Mouse (Mus musculus) neural tube, embryonic 10.5 days (tissue): Measurements from ENCODE around the gene Tbl3.
"Not testable (repeated sequence)": the region's sequence is repeated elsewhere in the genome, so short reads cannot be mapped to it uniquely, and the experiment has no call there.

ENCODE experiments used
- DNase-seq: peaks from one replicate; pipeline ENCODE4 v3.0.0-alpha.2; 2017; ENCODE audit warnings: low spot score; ENCODE audit errors: extremely low spot score

Gene Tbl3

DNA sequence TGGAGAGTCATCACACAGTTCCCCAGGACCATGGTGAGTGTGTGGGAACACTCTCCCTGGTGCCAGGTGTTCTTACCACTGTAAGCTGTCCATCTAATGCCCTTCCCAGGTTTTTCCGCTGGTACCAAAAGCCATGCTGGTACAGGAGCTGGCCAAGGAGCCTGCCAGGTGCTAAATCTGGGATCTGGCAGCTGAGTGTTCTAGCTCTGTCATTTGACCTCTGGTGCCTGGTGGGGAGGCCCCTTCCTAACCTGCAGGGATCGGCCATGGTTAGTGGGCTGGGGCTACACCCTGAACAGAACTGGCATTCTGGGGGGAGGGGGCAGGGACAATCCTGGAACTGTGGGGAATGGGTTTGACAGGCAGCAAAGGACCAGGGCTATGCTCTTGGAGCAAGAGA, 20.2 kb upstream of the Tbl3 start, which contains the start of gene Rpl3l:
Rpl3l (plus strand) TSS at position 203 of the 400 bp plus-strand sequence.
- DNase-seq, result no peak

DNA sequence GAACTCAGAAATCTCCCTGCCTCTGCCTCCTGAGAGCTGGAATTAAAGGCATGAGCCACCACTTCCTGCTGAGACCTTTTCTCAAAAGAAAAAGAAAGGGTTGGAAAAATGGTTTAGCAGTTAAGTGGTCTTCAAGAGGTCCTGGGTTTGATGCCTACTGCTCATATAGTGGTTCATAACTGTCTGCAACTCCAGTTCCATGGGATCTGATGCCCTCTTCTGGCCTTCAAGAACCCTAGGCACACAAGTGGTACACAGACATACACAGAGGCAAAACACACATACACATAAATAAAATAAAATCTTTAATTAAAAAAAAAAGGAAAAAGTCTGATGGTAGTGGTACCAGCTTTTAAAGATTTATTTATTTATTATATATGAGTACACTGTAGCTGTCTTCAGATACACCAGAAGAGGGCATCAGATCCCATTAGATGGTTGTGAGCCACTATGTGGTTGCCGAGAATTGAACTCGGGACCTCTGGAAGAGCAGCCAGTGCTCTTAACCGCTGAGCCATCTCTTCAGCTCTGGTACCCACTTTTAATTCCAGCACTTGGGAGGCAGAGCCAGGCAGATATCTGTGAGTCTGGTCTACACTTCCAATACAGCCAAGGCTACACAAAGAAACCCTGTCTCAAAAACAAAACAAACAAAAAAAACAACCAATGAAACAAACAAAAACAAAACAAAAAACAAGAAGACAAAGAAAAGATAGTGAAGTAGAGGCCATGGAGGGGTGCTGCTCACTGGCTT, 18.4 kb upstream of the Tbl3 start:
- no peak for DNase-seq

DNA sequence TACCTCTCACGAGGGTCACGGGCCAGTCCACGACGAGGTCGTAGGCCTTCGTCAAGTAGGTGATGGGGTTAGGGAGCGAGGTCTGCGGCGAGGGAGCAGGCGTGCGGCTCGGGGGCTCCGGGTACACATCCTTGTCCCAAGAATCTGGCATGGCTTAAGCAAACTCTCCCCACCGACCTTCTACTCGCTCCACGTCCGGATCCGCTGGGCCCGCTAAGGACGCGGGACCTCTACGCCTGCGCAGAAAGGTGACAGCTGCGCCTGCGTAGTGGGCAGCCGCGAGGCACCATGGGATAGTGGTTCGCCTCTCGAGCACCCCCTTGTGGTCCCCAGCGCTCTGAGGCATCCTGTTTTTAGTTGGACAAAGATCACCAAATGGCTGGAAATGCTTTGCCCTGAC, 16.7 kb upstream of the Tbl3 start, which contains the start of gene Ndufb10:
Ndufb10 (minus strand) TSS at position 295 of the 400 bp plus-strand sequence.
- DNase-seq, result peak; percentile 98

DNA sequence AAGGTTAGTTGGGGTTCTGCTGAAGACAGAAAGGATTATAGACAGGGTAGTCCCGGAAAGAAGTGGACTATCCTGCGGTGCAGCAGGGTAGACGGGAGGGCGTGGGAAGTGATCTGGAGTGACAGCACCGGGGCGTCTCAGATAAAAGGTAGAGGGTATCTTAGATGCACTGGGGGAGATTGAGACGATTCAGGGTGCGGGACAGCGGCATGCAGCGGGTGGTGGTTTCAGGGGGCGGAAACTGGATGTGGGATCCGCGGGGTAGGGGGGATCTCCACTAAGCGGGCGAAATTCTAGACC, 16.4 kb upstream of the Tbl3 start:
- DNase-seq, result no peak

DNA sequence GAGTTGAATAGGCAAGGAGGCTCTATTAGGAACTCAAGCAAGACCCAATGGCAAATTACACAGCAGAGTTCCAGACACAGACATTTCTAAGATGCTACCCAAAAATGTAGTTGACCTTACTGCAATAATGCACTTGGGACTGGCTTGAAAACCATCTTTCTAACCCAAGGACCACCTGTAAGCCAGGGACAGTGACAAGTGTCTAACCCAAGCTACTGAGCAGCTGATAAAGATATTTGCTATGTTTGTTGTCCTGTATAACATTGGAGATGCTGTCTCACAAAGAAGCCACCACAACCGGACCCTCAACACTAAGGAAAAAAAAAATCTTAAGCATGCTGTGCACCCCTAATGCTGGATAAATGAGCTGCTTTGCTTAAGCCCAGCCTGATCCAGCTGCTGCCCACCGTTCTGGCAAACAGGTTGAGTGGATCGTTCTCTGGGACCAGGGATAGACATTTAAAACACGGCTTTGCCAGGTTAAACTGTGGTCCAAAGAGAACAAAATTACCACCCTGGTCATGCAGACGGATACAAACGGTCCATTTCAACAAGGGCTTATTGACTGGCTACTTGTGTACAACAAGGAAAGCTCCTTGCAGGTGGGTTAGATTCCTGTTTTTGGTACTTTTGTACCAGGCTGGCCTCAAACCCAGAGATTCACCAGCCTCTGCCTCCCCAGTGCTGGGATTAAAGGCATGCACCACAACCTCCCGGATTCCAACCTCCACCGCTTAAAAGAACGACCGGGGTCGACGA, 15.8 kb upstream of the Tbl3 start:
- no peak for DNase-seq

DNA sequence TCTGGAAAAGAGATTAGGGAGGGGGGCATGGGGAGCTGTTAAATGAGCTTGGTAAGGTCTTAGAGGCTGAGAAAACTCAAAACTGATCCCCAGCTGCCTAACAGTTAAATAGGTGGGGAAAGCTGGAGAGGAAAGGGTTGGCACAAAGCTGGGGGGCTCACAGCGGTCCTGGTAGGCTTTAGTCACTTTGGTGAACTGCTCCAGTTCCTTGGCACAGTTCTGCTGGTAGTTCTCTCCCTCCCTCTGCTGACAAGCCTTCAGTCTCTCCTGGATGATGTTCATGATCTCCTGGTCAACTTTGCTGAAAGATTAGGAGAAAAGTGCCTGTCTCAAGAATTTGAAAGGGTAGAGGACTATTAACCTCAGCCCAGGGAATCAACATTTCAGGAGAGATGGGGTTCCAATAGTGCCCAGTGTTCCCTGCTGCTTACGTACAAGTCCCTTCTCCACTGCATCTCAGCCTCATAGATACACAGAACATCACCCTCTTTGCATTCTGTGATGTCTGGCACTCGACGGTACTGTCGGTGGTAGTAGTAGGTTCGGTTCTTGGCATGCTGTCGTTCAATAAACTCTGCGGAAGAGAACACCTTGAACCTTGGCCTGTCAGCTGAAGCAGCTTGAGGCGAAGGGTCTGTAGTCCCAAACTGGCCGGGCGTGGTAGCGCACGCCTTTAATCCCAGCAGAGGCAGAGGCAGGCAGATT, 14.9 kb upstream of the Tbl3 start:
- peak; percentile 43 for DNase-seq

DNA sequence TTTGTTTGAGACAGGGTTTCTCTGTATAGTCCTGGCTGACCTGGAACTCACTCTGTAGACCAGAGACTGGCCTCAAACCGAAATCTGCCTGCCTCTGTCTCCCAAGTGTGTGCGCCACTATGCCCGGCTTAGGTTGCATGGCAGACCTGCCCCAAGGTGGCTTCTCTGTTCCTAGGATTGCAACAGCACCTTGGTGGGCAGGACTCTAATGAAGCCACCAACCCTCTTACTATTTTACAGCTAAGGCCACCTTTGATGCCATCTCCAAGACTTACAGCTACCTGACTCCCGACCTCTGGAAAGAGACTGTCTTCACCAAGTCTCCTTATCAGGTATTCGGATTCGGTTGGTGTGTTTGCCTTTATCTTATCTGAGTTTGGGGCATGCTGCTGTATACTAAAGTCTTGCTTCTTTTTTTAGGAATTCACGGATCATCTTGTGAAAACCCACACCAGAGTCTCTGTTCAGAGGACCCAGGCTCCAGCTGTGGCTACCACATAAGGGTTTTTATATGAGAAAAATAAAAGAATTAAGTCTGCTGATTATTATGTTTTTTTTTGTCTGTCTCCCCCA, 14.0 kb upstream of the Tbl3 start:
- not testable (repeated sequence) for DNase-seq

DNA sequence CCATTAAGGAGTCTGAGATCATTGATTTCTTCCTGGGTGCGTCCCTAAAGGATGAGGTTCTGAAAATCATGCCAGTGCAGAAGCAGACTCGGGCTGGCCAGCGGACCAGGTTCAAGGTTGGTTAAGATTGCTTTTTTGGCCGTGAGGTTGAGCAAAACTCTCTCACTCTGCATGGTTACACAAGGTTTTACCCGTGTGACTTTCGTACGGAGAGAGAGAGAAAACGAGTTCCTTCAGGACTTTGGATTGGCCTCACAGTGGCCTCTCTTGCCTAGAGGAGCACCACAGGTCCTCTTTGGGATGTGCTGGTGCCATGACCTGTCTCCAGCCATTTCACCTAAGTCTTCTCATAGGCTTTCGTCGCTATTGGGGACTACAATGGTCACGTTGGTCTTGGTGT, 13.2 kb upstream of the Tbl3 start:
- DNase-seq, result not testable (repeated sequence)

DNA sequence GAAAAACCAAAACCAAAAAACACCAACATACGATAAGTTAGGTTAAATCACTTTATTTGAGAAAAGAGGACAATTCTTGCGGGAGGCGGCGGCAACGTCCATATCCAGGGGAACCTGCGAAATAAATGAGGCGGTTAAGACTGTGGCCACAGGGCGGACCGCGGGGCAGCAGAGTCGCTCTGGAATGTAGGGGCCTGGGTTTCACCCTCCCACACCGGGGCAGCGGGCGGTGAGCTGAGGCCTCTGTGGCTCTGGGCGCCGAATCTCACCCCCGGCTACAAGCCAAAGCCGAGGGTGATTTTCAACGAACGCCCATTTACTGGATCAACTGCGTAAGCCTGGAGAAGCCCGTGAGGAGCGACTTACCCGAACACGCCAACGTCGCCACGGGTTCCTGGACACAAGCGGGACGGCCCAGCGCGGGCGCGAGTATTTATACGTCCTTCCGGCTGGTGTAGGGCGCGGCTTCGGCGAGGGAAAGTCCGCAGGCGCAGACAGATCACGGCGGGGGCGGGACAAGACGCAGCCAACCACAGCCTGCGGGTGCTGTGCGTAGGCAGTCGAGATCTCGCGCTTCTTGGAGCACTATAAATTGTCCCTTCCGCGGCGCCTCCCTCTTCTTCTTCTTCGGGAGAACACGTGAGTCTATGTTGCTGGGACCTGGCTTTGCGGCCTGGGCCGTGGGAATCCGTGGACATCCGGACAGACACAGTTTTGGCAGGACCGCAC, 12.2 kb upstream of the Tbl3 start:
- peak; percentile 98 for DNase-seq

DNA sequence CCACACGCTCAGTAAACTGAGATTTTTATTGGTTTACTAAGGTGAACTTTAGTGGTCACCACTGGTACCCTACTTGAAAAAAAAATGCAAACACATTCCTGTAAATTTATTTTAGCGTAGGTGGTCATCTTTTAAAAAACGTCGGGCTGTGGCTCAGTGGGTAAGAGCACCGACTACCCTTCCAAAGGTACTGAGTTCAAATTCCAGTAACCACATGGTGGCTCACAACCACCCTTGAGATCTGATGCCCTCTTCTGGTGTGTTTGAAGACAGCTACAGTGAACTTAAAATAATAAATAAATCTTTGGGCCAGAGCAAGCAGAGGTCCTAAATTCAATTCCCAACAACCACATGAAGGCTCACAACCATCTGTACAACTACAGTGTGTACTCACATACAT, 11.5 kb upstream of the Tbl3 start:
- not testable (repeated sequence) for DNase-seq

DNA sequence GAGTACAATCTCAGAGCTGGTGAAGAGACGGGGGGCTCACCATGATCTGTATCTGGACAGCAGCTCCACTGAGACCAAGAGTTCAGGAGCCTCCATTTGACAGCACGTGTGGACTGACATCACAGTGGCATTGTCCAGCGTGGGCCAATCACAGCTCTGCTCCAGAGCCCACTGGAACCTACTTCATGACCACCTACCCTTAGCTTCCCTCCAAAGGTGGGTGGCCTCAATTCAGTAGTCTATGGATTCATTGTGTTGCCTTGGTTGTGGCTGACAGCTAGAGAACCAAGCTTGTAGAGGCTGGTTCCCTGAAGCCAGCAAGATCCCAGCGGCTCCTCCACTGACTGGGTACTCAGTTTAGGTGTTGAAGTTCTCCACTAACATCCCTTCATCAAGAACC, 10.5 kb upstream of the Tbl3 start, which contains the start of the genes Rnf151 and Rps2:
Rnf151 (minus strand) TSS at position 121 of the 400 bp plus-strand sequence.
Rps2 (plus strand) TSS at position 174 of the 400 bp plus-strand sequence.
- DNase-seq, result no peak

DNA sequence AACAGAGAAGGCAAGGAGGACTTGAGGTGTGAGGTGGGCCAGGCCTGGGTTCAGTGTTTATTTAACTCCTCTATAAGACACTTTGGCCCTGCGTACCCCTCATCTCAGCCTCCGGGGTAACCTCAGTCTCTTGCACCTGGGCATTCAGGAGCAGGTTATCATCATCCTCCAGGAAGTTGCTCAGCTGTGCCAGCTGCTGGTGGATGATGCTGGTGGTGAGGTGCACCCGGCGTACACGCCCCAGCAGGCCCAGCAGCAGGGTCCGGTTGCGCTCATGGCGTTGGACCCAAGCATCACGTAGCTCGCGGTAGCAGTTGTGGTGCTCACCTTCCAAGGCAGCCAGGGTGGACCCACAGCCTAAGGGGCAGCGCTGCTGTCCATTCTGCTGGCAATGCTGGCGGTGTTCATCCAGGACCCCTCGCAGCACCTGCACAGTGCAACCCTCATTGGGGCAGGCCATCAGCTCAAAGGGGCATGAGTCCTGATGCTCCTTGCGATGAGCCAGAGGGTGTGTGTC, 8.8 kb upstream of the Tbl3 start:
- no peak for DNase-seq

DNA sequence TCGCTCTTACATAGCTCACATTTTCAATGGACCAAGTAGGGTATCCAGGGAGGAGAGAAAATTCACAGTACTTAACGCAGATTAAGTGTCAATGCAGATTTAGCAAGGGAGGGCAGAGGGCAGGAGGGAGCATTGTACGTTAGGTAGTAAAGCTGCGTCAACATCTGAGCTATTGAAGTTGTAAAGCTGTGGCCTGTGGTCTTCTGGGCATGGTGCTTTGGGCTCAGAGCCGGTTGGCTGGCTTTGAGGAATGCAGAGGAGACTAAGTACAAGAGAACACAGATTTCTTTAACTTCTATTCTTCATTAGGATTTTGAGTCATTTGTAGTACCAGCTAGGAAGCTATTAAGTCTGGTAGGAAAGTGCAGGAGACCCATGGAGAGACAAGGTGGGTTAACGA, 8.1 kb upstream of the Tbl3 start:
- DNase-seq, result no peak

DNA sequence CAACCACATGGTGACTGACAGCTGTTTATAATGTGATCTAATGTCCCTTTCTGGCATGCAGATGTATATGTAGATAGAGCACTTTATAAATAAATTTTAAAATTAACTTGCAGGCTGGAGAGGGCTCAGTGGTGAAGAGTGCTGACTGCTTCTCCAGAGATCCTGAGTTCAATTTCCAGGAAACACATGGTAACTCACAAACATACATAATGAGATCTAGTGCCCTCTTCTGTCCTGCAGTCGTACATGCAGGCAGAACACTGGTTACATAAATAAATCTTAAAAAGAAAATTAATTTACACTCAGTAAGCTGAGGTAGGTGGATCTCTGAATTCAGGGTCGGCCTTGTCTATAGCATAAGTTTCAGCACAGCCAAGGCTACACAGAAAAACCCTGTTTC, 1.2 kb upstream of the Tbl3 start:
- DNase-seq, result no peak

DNA sequence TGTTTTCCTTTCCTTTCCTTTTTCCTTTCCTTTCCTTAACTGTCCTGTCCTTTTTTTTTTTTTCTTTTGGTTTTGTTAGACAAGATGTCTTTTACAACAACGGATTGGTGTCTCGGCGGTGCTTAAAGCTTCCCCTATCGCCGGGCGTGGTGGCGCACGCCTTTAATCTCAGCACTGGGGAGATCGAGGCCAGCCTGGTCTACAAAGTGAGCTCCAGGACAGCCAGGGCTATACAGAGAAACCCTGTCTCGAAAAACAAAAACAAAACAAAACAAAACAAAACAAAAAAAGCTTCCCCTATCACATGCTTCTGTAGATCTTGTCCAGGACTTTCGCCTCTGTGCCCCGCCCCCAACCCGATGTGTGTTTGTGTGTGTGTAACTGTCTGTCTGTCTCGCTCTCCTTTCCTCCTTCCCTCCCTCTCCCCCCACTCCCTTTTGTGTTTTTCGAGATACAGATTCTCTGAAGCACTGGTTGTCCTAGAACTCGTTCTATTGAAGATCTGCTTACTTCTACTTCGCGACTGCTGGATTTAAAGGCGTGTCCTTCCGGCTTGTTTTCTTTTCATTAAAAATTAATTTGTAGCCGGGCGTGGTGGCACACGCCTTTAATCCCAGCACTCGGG, 453 bp upstream of the Tbl3 start:
- DNase-seq, result no peak

DNA sequence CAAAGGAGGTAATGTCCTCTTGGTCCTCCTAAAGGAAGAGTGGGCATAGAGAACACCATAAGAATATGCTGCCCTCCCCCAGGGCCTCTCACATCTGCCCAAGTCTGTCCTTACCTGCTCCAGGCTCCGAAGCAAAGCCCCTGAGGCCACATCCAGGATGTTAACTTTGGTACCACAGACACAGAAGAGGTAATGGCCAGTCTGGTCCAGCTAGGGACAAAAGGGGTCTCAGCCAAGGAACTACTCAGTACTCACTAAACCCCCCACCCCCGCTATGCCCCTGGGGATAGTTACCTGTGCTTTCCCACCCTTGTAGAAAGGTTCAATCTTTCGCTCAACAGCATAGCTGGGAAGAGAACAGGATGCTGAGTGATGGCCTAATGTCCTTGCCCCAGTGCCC, 1.6 kb downstream of the Tbl3 start:
- no peak for DNase-seq

DNA sequence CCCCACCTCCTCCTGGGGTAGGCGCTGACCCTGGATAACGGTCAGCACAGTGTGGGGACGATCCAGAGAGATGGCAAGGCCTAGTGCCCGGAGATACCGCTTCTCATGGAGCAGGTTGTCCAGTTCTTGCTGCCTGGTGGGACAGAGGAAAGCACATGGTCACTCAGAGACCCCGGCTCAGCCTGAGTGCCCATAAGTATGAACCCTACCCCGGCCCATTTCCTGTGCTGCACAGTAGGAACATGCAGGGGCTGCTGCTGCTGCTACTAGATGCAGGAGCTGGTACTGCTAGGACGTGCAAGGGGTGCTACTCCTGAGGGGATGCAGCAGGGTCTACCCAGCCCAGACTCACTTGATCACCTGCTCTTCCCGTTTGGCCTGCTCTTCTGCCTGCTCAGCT, 6.2 kb downstream of the Tbl3 start:
- no peak for DNase-seq

DNA sequence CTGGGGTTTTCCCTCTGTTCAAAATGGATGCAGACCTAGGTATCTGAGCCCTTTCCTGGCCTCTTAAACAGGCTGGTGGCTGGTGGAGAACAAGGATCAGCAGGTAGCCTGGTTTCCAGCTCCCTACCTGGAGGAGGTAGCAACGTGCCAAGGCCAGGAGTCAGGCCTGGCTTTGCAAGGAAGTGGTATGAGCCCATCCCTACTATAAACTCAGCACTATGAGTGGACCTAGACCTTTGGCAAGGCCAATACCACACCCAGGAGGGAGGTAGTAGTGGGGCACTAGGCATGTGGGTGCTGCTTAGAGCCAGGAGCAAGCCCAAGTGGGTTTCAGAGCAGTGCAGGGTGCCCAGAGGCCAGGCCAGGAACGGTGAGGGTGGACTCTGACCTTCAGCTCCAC, 8.0 kb downstream of the Tbl3 start:
- DNase-seq, result no peak

DNA sequence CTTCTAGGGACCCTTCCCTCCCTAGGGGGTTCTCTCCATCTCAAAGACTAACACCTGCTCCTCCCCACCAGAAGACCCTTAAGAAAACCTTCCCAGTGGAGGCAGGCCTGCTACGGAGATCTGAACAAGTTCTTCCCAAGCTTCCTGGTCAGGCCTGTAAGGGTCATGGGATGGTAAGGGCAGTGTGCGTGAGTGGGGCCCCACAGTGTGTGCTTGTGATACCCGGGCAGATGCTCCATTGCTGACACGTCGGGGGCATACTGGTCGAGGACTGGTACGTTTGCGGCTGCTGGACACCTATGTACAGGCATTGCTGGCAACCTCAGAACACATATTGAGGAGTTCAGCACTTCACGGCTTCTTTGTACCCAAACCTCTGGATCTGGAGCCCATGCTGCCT, 8.7 kb downstream of the Tbl3 start:
- DNase-seq, result no peak

DNA sequence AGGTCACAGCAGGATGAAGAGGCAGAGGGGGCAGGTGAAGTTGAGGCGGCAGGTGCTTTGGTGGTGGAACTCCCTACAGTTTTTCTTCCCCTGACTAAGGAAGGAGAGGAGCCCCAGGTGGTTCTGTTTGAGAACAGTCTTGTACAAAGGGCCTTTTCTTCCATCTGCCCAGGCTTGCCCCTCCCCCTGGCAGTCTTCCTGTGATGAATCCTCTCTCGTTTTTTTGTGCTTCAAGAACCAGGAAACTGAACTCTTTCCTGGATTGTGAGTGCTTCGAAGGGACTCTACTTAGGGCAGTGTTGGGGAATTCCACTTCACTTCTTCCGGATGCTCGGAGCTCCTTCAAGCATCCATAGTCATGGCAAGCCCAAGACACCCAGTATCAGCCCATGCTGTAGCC, 9.5 kb downstream of the Tbl3 start:
- no peak for DNase-seq
